ENCODE assay signal across 17 mouse cellular contexts in genomic region chr2:118898771-118899170, GRCm38 (mm10).
"Had no signal": no experiment of that assay in that cellular context is flagged by ENCODE, and none has a peak within 500 bp of the region (broad histone marks: within the 10 kb centered on the region; RNA-seq: fewer than 3 reads in every experiment).

No protein-coding gene starts in this region.

- H3K4me3 ChIP-seq: layer of hippocampus, adult 2 months; liver, embryonic 13.5 days; midbrain, embryonic 13.5 days had no signal

- ATAC-seq: intestine, embryonic 16.5 days; midbrain, embryonic 13.5 days had no signal

- H3K36me3 ChIP-seq: liver, embryonic 13.5 days; midbrain, embryonic 13.5 days had no signal

- DNase-seq: kidney, adult 18-20 months; kidney, adult 9 months; kidney, postnatal 14 days; kidney, postnatal 4 days; layer of hippocampus, adult 9-11 months; liver, embryonic 13.5 days; lung, adult 2 months; lung, postnatal 14 days; lung, postnatal 4 days; right cerebral cortex, postnatal 25 days; spleen, adult 18-20 months; thymus, adult 18-20 months; thymus, postnatal 14 days; thymus, postnatal 4 days had no signal

- H3K9ac ChIP-seq: liver, embryonic 13.5 days; midbrain, embryonic 13.5 days had no signal

- H3K27ac ChIP-seq: layer of hippocampus, adult 2 months; liver, embryonic 13.5 days; midbrain, embryonic 13.5 days had no signal

- H3K9me3 ChIP-seq: liver, embryonic 13.5 days; midbrain, embryonic 13.5 days had no signal

- H3K4me2 ChIP-seq: liver, embryonic 13.5 days; midbrain, embryonic 13.5 days had no signal
